Mouse (Mus musculus) E14TG2a.4 (cell line): ENCODE measurements at regions not wholly inside any gene's neighbourhood (a gene's known extent, or its start where the extent isn't known, plus 50 kb on each side); places are given as distances from the start of the nearest gene placed in this dataset.

ENCODE experiments used
- H3K27me3 ChIP-seq: 2 replicates; pipeline ENCODE4 v1.6.1; 2014; ENCODE audit warnings: low read length, control low read depth; ENCODE audit not compliant: insufficient read depth
- H3K36me3 ChIP-seq: 2 replicates; pipeline ENCODE4 v1.6.1; 2014; ENCODE audit warnings: low read length, control low read depth; ENCODE audit not compliant: insufficient read depth
- H3K4me1 ChIP-seq: replicated peaks from 2 replicates; pipeline ENCODE4 v1.6.1; 2014; ENCODE audit warnings: low read depth, low read length, control low read depth
- H3K4me3 ChIP-seq: replicated peaks from 2 replicates; pipeline ENCODE4 v1.5.1; 2014; ENCODE audit warnings: mild to moderate bottlenecking, low read length
- H3K9me3 ChIP-seq: 2 replicates; pipeline ENCODE4 v1.6.1; 2014; ENCODE audit warnings: low read length, control low read depth
- CTCF ChIP-seq: conservative IDR thresholded peaks from 2 replicates; pipeline ENCODE4 v1.5.1; 2014; ENCODE audit warnings: low read length
- NANOG ChIP-seq: IDR thresholded peaks from 2 replicates; pipeline ENCODE4 v1.6.1; 2014; ENCODE audit warnings: borderline replicate concordance, low read length, mixed read lengths
- POU5F1 ChIP-seq: IDR thresholded peaks from 2 replicates; pipeline ENCODE4 v1.6.1; 2014; ENCODE audit warnings: low read length, borderline replicate concordance

DNA sequence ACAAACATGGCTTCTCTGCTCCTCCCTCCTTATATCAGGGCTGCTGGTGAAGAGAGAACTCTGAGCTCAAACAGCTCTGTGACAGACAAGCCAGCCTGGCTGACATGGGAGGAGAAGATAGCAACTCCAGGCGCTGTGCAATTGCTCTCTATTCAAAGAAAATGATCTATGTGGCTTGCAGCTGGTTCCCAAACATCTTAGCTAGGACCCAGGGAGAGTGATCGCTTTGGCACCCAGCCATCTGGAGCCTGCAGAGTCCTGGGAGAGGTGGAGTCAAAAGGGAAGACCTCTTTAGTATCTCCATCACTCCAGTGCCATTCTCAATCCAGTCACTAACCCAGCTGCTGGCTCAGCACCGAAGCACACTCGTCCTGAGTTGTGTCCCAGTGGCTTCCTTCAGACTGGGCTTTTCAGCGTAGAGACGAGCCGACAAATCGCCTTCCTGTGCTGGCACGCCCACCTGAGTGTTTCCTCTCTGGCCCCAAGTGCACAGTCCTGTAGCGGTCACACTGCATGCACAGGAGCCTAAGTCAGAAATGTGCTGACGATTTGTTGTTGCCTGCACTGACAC is 145.1 kb upstream of the Phyhipl start:
- no peak for TF ChIP-seq CTCF
- no peak for TF ChIP-seq POU5F1
- TF ChIP-seq NANOG = no peak
- Histone ChIP-seq H3K27me3 (no peaks in the 10 kb centered on the region), H3K4me1 (no peaks in the 10 kb centered on the region), H3K9me3 (peaks cover 30% of the 10 kb centered on the region), H3K36me3 (no peaks in the 10 kb centered on the region), H3K4me3 (no peak overlapping the region)

DNA sequence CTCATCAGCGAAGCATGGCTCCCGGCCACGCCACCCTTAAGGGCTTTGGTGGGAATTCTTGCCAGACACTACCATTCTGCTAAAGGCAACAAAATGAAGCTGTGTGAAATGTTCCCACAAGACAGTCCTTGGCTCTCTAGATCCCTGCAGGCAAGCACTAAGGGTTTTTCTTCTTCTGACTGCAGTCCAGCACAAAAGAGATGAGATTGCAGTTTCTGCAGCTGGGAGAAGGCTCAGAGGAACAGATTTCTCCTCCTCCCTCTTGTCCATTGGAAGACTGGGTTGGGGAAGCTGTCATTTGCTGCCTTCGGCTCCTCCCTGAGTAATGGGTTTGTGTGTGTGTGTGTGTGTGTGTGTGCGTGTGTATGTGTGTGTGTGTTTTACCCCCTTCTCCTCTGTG is 144.1 kb upstream of the Phyhipl start:
- H3K4me1 ChIP-seq = no peaks in the 10 kb centered on the region
- no peak overlapping the region for H3K4me3 ChIP-seq
- peaks cover 30% of the 10 kb centered on the region for H3K9me3 ChIP-seq
- H3K36me3 ChIP-seq = no peaks in the 10 kb centered on the region
- H3K27me3 ChIP-seq = no peaks in the 10 kb centered on the region
- TF ChIP-seq NANOG (no peak), CTCF (no peak), POU5F1 (no peak)

DNA sequence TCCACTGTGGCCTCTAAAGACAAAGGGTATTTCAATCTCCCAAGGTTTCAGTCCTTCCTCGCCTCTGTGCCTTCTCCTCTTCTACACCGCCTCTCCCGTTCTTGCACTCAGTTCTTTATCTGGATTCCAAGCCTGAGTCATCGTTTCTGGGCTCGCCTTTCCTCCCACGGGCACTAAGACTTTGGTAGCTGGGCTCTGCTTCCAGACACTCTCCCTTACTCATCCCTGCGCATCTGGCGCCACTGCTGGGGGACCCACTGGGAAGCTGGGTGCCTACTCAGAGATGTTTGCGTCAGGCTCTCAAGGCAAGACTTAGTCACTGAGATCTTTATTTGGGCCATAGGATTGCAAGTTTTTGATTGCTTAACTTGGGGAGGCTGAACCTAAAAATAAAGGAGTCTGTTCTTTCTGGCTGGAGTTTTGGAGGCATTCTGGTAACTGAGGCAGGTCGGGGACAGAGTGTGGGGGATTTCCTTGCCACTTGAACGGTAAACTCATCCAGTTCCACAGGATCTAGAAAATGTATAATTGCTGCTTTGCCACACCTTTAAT is 143.5 kb upstream of the Phyhipl start:
- H3K4me1 ChIP-seq = no peaks in the 10 kb centered on the region
- no peaks in the 10 kb centered on the region for H3K27me3 ChIP-seq
- H3K36me3 ChIP-seq = no peaks in the 10 kb centered on the region
- peaks cover 27% of the 10 kb centered on the region for H3K9me3 ChIP-seq
- TF ChIP-seq NANOG (no peak), CTCF (no peak), POU5F1 (no peak)
- no peak overlapping the region for H3K4me3 ChIP-seq

DNA sequence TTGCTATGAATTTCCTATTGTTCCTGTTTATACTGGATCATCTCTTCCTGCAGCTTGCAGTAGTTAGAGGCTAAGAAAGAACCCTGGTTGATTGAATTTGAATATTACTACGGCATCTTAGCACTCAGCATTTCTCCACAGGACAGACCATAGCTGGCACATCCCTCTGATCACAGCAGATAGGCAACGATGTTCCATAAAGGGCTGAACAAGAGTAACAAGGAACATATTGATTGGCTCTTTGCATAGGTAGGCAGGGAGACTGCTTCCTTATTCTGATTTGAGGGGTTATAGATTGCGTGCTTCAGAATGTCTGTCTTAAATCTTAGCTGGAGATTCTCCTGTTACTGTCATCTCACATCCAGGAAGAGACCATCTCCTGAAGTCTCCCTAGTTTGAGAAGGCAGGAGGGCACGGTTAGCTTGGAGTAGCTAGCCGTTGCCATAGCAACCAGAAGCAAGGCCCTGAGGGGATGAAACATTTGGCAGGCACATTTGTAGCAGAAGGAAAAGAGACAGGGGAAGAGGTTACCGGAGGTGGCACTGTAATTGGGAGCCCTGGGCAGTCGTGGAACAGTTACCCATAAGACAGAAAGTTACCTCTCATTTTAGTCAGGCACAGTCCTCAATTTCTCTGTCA is 133.2 kb upstream of the Phyhipl start:
- 0 out of 2 replicates have a peak, but pooled peaks cover 3% of the 10 kb centered on the region for H3K36me3 ChIP-seq
- no peaks in the 10 kb centered on the region for H3K4me1 ChIP-seq
- TF ChIP-seq POU5F1 (no peak), NANOG (no peak), CTCF (no peak)
- H3K4me3 ChIP-seq = no peak overlapping the region
- H3K9me3 ChIP-seq = peaks cover 35% of the 10 kb centered on the region
- no peaks in the 10 kb centered on the region for H3K27me3 ChIP-seq

DNA sequence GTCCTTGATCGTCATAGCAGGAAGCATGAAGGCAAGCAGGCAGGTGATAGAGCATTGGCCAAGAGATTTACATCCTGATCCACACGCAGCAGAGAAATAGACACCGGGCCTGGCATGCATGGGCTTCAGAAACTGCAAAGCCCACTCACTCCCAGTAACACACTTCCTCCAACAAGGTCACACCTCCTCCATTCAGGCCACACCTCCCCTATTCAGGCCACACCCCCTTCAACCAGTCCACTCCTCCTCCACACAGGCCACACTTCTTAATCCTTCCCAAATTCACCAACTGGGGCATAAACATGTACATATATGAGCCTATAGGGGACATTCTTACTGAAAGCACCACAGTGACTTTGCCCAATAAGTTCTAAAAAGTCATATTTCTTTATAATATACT is 125.3 kb upstream of the Phyhipl start:
- no peak for TF ChIP-seq NANOG
- no peak for TF ChIP-seq CTCF
- no peaks in the 10 kb centered on the region for H3K27me3 ChIP-seq
- H3K4me1 ChIP-seq = peaks cover 12% of the 10 kb centered on the region; the same call in 1 of the 2 replicates
- H3K9me3 ChIP-seq = peaks cover 17% of the 10 kb centered on the region
- no peak overlapping the region for H3K4me3 ChIP-seq
- H3K36me3 ChIP-seq = no peaks in the 10 kb centered on the region

DNA sequence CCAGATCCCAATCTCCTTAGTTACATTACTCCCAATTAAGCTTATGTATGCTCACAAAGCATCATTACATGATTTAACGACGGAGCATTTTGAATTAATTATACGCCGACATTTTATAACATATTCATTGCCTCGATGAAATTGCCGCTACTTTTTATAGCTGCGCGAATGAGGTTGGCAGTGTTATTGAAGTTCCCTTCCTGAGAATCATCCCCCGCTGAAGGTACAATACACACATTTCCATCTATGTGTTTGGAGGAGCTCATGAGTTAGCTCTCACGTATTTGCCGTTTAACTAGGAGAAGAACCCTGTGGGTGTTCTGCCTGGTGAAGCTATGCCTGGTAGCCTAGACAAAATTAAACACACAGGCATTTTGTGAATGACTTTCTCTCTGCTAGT is 122.8 kb upstream of the Phyhipl start:
- no peaks in the 10 kb centered on the region for H3K27me3 ChIP-seq
- peaks cover 10% of the 10 kb centered on the region for H3K9me3 ChIP-seq
- H3K4me3 ChIP-seq = no peak overlapping the region
- H3K4me1 ChIP-seq = peaks cover 12% of the 10 kb centered on the region; the same call in 1 of the 2 replicates
- no peak for TF ChIP-seq NANOG
- no peak for TF ChIP-seq POU5F1
- TF ChIP-seq CTCF = no peak
- H3K36me3 ChIP-seq = no peaks in the 10 kb centered on the region

DNA sequence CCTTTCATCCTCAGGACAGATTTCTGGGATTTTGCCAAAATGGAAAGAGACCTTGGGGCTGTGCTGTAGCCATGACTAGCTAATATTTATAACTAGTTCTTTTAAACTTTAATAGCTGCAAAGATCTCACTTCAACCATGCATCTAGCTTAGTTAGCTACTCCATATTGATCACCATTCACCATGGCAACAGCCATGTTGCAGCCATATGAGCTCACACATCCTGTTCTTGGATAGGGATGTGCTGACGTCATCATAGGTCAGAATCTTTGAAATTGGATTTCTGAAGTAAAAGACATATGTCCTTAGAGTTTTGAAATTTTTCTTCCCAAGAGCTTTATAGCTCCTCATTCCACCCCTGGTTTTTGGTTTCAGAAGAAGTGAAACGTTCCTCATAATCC is 118.8 kb upstream of the Phyhipl start:
- no peak overlapping the region for H3K4me3 ChIP-seq
- H3K27me3 ChIP-seq = no peaks in the 10 kb centered on the region
- peaks cover 12% of the 10 kb centered on the region; the same call in 1 of the 2 replicates for H3K4me1 ChIP-seq
- TF ChIP-seq CTCF (no peak), POU5F1 (no peak)
- no peaks in the 10 kb centered on the region for H3K36me3 ChIP-seq
- H3K9me3 ChIP-seq = peaks cover 5% of the 10 kb centered on the region; the same call in 1 of the 2 replicates

DNA sequence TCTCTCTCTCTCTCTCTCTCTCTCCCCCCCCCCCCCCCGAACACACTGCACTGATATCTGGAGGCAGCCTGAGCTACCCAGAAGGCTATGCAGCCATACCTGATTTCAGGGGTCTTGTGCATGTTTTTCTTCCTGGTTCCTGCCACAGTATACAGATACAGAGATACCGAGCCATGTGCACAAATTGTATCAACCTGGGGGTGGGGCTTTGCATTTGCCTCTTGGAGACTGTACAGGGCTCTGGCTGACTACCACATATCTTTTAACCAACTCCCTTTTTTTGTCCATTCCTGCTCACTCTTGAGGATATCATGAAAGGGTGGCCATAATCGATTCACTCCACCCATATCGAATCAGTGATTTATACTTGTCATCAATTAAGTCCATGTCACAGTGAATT is 118.4 kb upstream of the Phyhipl start:
- Histone ChIP-seq H3K36me3 (no peaks in the 10 kb centered on the region), H3K9me3 (peaks cover 5% of the 10 kb centered on the region; the same call in 1 of the 2 replicates), H3K27me3 (no peaks in the 10 kb centered on the region), H3K4me1 (peaks cover 9% of the 10 kb centered on the region; the same call in 1 of the 2 replicates), H3K4me3 (no peak overlapping the region)
- TF ChIP-seq CTCF (no peak), NANOG (no peak), POU5F1 (no peak)
